Mouse (Mus musculus): ENCODE data around the gene Fbxw8. TPM values are rescaled to one million over a fixed set of nuclear protein-coding genes. Genes with fewer than 3 reads are reported as not detected.

Gene Fbxw8
- polyA plus RNA-seq, 1 experiment from 2014 or later = 26.0 TPM

GRCm38 (mm10) chr5:118089102-118089501, 66.2 kb downstream of the Fbxw8 start:
- Histone ChIP-seq H3K4me2 (ENCODE audit: low read depth, low read length) (no peak overlapping the region), H3K4me1 (replicated peaks; ENCODE audit: control insufficient read depth, insufficient read depth, low read length) (peaks cover 6% of the 10 kb centered on the region)
- peak; percentile 53 for ATAC-seq (ENCODE audit: low read depth)

DNA sequence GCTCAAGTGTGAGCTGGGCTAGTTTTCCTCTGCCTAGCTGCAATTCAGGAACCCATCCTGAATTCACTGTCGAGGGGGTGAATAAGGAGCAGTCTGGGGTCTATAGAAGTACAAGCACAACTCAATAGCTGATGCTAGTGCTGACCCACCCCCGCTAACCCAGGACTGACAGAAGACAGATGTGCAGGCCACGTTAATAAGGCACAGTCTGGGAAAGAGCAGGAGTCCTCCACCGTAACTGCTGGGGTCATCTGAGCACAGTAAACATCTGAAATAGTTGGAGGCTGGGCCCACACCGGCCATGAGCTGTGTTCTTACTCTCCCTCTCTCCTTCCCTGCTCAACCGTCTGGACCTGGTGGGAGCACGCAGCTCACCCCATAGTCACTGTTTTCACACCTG, 68.3 kb downstream of the Fbxw8 start:
- Histone ChIP-seq H3K4me1 (replicated peaks; ENCODE audit: control insufficient read depth, insufficient read depth, low read length) (peaks cover 19% of the 10 kb centered on the region), H3K27ac (ENCODE audit: low read length) (no peak overlapping the region)
- 41% methylated on average over 7 of the region's 7 CpGs for WGBS

More at GRCm38 (mm10) chr5:118089102-118089501, 66.2 kb downstream of the Fbxw8 start:
- Histone ChIP-seq H3K9me3 (ENCODE audit: control insufficient read depth, low read length) (no peaks in the 10 kb centered on the region), H3K36me3 (ENCODE audit: control insufficient read depth, insufficient read depth, low read length) (peaks cover 24% of the 10 kb centered on the region), H3K9ac (ENCODE audit: low read length) (no peak overlapping the region), H3K27ac (ENCODE audit: low read length) (no peak overlapping the region), H3K4me3 (ENCODE audit: low read length) (no peak overlapping the region), H3K27me3 (ENCODE audit: control insufficient read depth, insufficient read depth, low read depth, low read length) (no peaks in the 10 kb centered on the region)
- WGBS = 59% methylated on average over 7 of the region's 7 CpGs

GRCm38 (mm10) chr5:118085313-118085712, 70.0 kb downstream of the Fbxw8 start:
- H3K9ac ChIP-seq (ENCODE audit: low read length) = no peak overlapping the region
- peaks cover 23% of the 10 kb centered on the region for H3K4me1 ChIP-seq (replicated peaks; ENCODE audit: control insufficient read depth, insufficient read depth, low read length)
- H3K27me3 ChIP-seq (ENCODE audit: control insufficient read depth, insufficient read depth, low read depth, low read length) = no peaks in the 10 kb centered on the region
- no peak overlapping the region for H3K4me2 ChIP-seq (ENCODE audit: low read depth, low read length)
- H3K27ac ChIP-seq (ENCODE audit: low read length) = no peak overlapping the region
- H3K9me3 ChIP-seq (ENCODE audit: control insufficient read depth, low read length) = no peaks in the 10 kb centered on the region
- no peak for ATAC-seq (ENCODE audit: low read depth)
- 66% methylated on average over 7 of the region's 7 CpGs for WGBS
- peaks cover 3% of the 10 kb centered on the region; the same call in 1 of the 2 replicates for H3K36me3 ChIP-seq (ENCODE audit: control insufficient read depth, insufficient read depth, low read length)
- H3K4me3 ChIP-seq (ENCODE audit: low read length) = no peak overlapping the region

More for the DNA sequence above, 68.3 kb downstream of the Fbxw8 start:
- no peak overlapping the region for H3K4me2 ChIP-seq (ENCODE audit: low read depth, low read length)
- peaks cover 11% of the 10 kb centered on the region for H3K36me3 ChIP-seq (ENCODE audit: control insufficient read depth, insufficient read depth, low read length)
- no peak overlapping the region for H3K4me3 ChIP-seq (ENCODE audit: low read length)
- no peaks in the 10 kb centered on the region for H3K27me3 ChIP-seq (ENCODE audit: control insufficient read depth, insufficient read depth, low read depth, low read length)
- no peaks in the 10 kb centered on the region for H3K9me3 ChIP-seq (ENCODE audit: control insufficient read depth, low read length)
- H3K9ac ChIP-seq (ENCODE audit: low read length) = no peak overlapping the region
- no peak for ATAC-seq (ENCODE audit: low read depth)

DNA sequence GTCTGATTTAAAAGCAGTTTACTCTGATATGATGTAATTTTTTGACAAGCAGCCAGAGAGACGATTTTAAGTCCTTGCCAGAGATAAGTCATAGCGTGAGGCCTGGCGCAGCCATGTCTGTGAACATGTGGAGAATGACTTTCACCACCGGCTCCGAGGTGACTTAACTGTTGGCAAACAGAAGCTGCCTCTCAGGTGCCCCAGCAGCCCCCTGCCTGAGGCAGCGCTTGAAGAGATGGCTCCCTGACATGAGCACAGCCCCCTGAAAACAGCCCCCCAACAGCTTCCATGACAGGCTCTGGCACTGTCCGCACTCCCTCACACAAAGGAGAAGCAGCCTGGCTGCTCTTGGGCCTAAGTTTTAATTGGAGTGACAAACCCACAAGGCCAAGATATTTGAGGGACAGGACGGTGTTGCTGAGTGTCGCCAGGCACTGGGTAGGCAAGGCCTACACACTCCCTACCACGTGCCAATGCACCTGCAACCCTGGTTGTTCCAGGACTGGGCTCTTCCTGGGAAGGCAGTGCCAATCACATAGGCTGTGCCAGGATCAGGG, 71.0 kb downstream of the Fbxw8 start:
- Histone ChIP-seq H3K27me3 (ENCODE audit: control insufficient read depth, insufficient read depth, low read depth, low read length) (no peaks in the 10 kb centered on the region), H3K36me3 (ENCODE audit: control insufficient read depth, insufficient read depth, low read length) (peaks cover 3% of the 10 kb centered on the region; the same call in 1 of the 2 replicates), H3K9ac (ENCODE audit: low read length) (no peak overlapping the region), H3K4me3 (ENCODE audit: low read length) (no peak overlapping the region), H3K9me3 (ENCODE audit: control insufficient read depth, low read length) (no peaks in the 10 kb centered on the region), H3K4me1 (replicated peaks; ENCODE audit: control insufficient read depth, insufficient read depth, low read length) (peaks cover 23% of the 10 kb centered on the region), H3K27ac (ENCODE audit: low read length) (no peak overlapping the region), H3K4me2 (ENCODE audit: low read depth, low read length) (no peak overlapping the region)
- 48% methylated on average over 10 of the region's 10 CpGs for WGBS
- no peak for ATAC-seq (ENCODE audit: low read depth)

DNA sequence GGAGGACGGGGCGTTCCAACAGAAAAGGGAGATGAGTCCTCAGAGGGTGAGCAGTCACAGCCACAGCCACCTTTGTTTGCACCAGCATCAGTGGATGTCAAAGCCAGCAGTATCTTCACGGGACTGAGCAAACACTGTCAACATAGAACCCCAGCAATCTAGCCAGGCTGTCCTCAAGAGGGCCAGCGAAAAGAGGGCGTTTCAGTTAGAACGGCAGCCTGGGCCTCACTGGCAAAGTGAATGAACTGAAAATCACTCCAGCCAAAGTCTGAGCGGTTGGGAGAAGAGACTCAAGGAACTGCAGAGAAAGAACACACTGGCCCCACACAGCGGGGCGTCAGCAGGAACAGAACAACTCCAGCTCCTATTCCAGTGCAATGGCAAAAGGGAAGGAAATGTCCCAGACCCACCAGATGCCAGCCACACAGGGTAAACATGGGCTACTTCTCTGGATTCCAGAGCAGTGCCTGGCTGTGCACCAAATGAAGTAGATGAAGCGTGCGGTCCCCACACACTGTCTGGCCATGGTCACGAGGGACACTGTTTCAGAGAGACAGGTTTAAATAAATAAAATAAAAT, 72.1 kb downstream of the Fbxw8 start:
- Histone ChIP-seq H3K4me2 (ENCODE audit: low read depth, low read length) (no peak overlapping the region), H3K27me3 (ENCODE audit: control insufficient read depth, insufficient read depth, low read depth, low read length) (no peaks in the 10 kb centered on the region), H3K36me3 (ENCODE audit: control insufficient read depth, insufficient read depth, low read length) (peaks cover 3% of the 10 kb centered on the region; the same call in 1 of the 2 replicates), H3K9ac (ENCODE audit: low read length) (no peak overlapping the region), H3K4me1 (replicated peaks; ENCODE audit: control insufficient read depth, insufficient read depth, low read length) (peaks cover 23% of the 10 kb centered on the region), H3K4me3 (ENCODE audit: low read length) (no peak overlapping the region), H3K27ac (ENCODE audit: low read length) (peak overlapping the region; percentile 41), H3K9me3 (ENCODE audit: control insufficient read depth, low read length) (no peaks in the 10 kb centered on the region)
- ATAC-seq (ENCODE audit: low read depth) = peak; percentile 56
- WGBS = 29% methylated on average over 12 of the region's 12 CpGs

DNA sequence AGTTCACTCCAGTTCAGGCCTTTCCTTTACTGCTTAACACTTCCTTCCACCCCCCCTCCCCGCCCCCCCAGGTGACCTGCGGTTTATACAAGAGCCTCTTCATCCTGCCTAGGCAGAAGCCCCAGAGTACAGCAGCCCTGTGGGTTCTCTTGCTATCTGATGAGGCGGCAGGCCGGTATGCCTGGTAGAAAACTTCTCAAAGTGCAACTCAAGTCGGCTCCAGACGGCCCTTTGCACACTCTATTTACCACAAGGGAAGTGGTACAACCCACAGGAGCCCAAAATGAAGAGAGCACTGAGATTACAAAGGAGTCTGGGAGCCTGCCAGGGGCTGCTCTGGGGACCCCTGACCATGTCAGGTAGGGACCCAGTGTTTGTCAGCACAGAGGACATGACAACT, 73.3 kb downstream of the Fbxw8 start:
- Histone ChIP-seq H3K4me3 (ENCODE audit: low read length) (no peak overlapping the region), H3K27ac (ENCODE audit: low read length) (no peak overlapping the region), H3K9me3 (ENCODE audit: control insufficient read depth, low read length) (no peaks in the 10 kb centered on the region), H3K9ac (ENCODE audit: low read length) (no peak overlapping the region), H3K4me1 (replicated peaks; ENCODE audit: control insufficient read depth, insufficient read depth, low read length) (peaks cover 23% of the 10 kb centered on the region), H3K36me3 (ENCODE audit: control insufficient read depth, insufficient read depth, low read length) (peaks cover 3% of the 10 kb centered on the region; the same call in 1 of the 2 replicates), H3K27me3 (ENCODE audit: control insufficient read depth, insufficient read depth, low read depth, low read length) (no peaks in the 10 kb centered on the region), H3K4me2 (ENCODE audit: low read depth, low read length) (no peak overlapping the region)
- 45% methylated on average over 6 of the region's 6 CpGs for WGBS
- no peak for ATAC-seq (ENCODE audit: low read depth)

DNA sequence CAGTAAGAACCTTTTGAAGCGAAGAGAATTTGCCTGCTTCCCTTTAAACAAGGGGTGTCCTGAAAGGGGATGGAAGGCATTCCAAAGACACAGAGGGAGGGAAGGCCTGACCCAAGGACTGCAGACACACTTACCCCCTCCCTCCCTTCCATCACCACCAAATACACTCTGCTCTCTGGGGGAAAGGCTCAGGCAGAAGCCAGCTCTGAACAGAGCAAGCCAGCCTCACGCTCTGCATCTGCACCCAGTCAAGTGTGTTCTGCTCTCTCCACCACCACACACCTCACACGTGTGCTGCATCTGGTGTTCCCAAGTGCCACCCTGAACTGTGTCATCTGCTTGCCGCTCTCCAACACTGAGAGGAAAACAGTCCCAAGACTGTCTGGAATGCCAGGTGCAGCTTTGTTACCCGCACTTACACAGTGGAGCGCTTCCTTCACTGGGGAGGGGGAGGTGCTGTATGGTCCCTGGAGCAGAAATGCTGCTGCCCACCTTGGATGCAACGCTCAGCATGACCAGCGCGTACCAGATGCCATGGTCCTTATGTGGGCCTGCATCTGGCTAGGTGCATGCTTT, 73.8 kb downstream of the Fbxw8 start:
- Histone ChIP-seq H3K27me3 (ENCODE audit: control insufficient read depth, insufficient read depth, low read depth, low read length) (no peaks in the 10 kb centered on the region), H3K27ac (ENCODE audit: low read length) (no peak overlapping the region), H3K9me3 (ENCODE audit: control insufficient read depth, low read length) (no peaks in the 10 kb centered on the region), H3K4me1 (replicated peaks; ENCODE audit: control insufficient read depth, insufficient read depth, low read length) (peaks cover 23% of the 10 kb centered on the region), H3K4me2 (ENCODE audit: low read depth, low read length) (no peak overlapping the region), H3K9ac (ENCODE audit: low read length) (no peak overlapping the region), H3K36me3 (ENCODE audit: control insufficient read depth, insufficient read depth, low read length) (peaks cover 6% of the 10 kb centered on the region), H3K4me3 (ENCODE audit: low read length) (no peak overlapping the region)
- 70% methylated on average over 9 of the region's 9 CpGs for WGBS
- no peak for ATAC-seq (ENCODE audit: low read depth)

DNA sequence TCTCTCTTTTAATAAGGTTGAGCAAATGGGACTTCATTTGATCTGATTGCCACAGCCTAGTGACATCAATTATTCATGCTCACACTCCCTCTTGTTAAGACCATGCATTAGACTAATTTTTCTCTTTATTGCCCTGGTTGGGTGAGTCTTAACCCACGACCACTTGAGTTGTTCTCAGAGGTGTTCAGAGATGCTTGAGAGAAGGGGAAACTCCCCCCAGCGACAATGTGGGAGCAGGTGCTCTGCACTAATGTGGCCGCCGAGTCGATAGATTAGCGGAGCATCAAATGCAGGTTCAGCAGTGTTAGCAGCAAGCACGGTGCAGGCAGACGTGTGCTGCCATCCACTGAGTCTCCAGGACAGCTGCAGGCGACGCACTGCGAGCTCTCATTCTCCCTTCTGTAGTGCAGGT, 75.4 kb downstream of the Fbxw8 start:
- peaks cover 18% of the 10 kb centered on the region for H3K36me3 ChIP-seq (ENCODE audit: control insufficient read depth, insufficient read depth, low read length)
- H3K9ac ChIP-seq (ENCODE audit: low read length) = no peak overlapping the region
- H3K9me3 ChIP-seq (ENCODE audit: control insufficient read depth, low read length) = no peaks in the 10 kb centered on the region
- 74% methylated on average over 11 of the region's 11 CpGs for WGBS
- no peak for ATAC-seq (ENCODE audit: low read depth)
- peaks cover 23% of the 10 kb centered on the region for H3K4me1 ChIP-seq (replicated peaks; ENCODE audit: control insufficient read depth, insufficient read depth, low read length)
- no peak overlapping the region for H3K4me3 ChIP-seq (ENCODE audit: low read length)
- H3K4me2 ChIP-seq (ENCODE audit: low read depth, low read length) = no peak overlapping the region
- H3K27me3 ChIP-seq (ENCODE audit: control insufficient read depth, insufficient read depth, low read depth, low read length) = no peaks in the 10 kb centered on the region
- no peak overlapping the region for H3K27ac ChIP-seq (ENCODE audit: low read length)

GRCm38 (mm10) chr5:118079354-118079753, 75.9 kb downstream of the Fbxw8 start:
- WGBS = 73% methylated on average over 6 of the region's 6 CpGs
- H3K9ac ChIP-seq (ENCODE audit: low read length) = no peak overlapping the region
- H3K27me3 ChIP-seq (ENCODE audit: control insufficient read depth, insufficient read depth, low read depth, low read length) = no peaks in the 10 kb centered on the region
- ATAC-seq (ENCODE audit: low read depth) = no peak
- H3K4me3 ChIP-seq (ENCODE audit: low read length) = no peak overlapping the region
- no peak overlapping the region for H3K27ac ChIP-seq (ENCODE audit: low read length)
- peaks cover 19% of the 10 kb centered on the region for H3K4me1 ChIP-seq (replicated peaks; ENCODE audit: control insufficient read depth, insufficient read depth, low read length)
- no peaks in the 10 kb centered on the region for H3K9me3 ChIP-seq (ENCODE audit: control insufficient read depth, low read length)
- H3K36me3 ChIP-seq (ENCODE audit: control insufficient read depth, insufficient read depth, low read length) = peaks cover 21% of the 10 kb centered on the region
- no peak overlapping the region for H3K4me2 ChIP-seq (ENCODE audit: low read depth, low read length)
